Mouse (Mus musculus) MEL (cell line): ENCODE data around the gene Emc8. TPM values are rescaled to one million over a fixed set of nuclear protein-coding genes. Genes with fewer than 3 reads are reported as not detected.

Source experiments
- DNase-seq: peaks from one replicate; pipeline ENCODE4 v3.0.0; 2011; ENCODE audit warnings: low read depth, low spot score
- H3K27ac ChIP-seq: 2 replicates; pipeline ENCODE4 v1.5.1; 2012; ENCODE audit warnings: low read depth, mild to moderate bottlenecking, control low read depth, low read length, moderate library complexity; ENCODE audit not compliant: control insufficient read depth
- H3K27me3 ChIP-seq, 2 experiments: fragments of 150-350 bp in 1 of 2; sonication (generic) in 1 of 2; 2 replicates each; pipeline ENCODE4 v1.6.1; 2012; ENCODE audit warnings: low read length in 2 of 2, mild to moderate bottlenecking in 2 of 2, improper control_type of control experiment in 1 of 2, moderate library complexity in 1 of 2; ENCODE audit not compliant: insufficient read depth in 2 of 2, control insufficient read depth in 1 of 2
- H3K36me3 ChIP-seq, 2 experiments: 2 replicates each; pipeline ENCODE4 v1.6.1; 2012 to 2014; ENCODE audit warnings: low read length in 2 of 2, improper control_type of control experiment in 1 of 2, inconsistent platforms in 1 of 2, mild to moderate bottlenecking in 1 of 2; ENCODE audit not compliant: insufficient read depth in 2 of 2, control insufficient read depth in 1 of 2
- H3K4me1 ChIP-seq, 2 experiments: fragments of 150-350 bp in 1 of 2; sonication (generic) in 1 of 2; 2 replicates each; pipeline ENCODE4 v1.6.1; 2012; ENCODE audit warnings: low read length in 2 of 2, improper control_type of control experiment in 1 of 2, mild to moderate bottlenecking in 1 of 2; ENCODE audit not compliant: insufficient read depth in 2 of 2, control insufficient read depth in 1 of 2
- H3K4me3 ChIP-seq, 2 experiments: fragments of 150-350 bp in 1 of 2; sonication (generic) in 1 of 2; 2 replicates each; pipeline ENCODE4 v1.5.1; 2012; ENCODE audit warnings: low read depth in 2 of 2, low read length in 2 of 2, mild to moderate bottlenecking in 2 of 2, moderate library complexity in 2 of 2, control low read depth in 1 of 2, improper control_type of control experiment in 1 of 2; ENCODE audit not compliant: control insufficient read depth in 1 of 2, insufficient read depth in 1 of 2
- H3K79me2 ChIP-seq: 2 replicates; pipeline ENCODE4 v1.6.1; 2012; ENCODE audit warnings: mild to moderate bottlenecking, low read length, moderate library complexity; ENCODE audit not compliant: control insufficient read depth, poor library complexity, insufficient read depth
- H3K9ac ChIP-seq: 2 replicates; pipeline ENCODE4 v1.6.1; 2012; ENCODE audit warnings: low read depth, mild to moderate bottlenecking, control low read depth, low read length, moderate library complexity; ENCODE audit not compliant: control insufficient read depth, poor library complexity, severe bottlenecking
- H3K9me3 ChIP-seq: fragments of 150-350 bp; sonication (generic); replicated peaks from 2 replicates; pipeline ENCODE4 v1.6.1; 2012; ENCODE audit warnings: mild to moderate bottlenecking, low read length, improper control_type of control experiment, moderate library complexity; ENCODE audit not compliant: insufficient read depth
- CHD2 ChIP-seq: IDR thresholded peaks from 2 replicates; pipeline ENCODE4 v1.6.1; 2011; ENCODE audit warnings: low read length, improper control_type of control experiment
- CTCF ChIP-seq, 3 experiments: IDR thresholded peaks in 2 of 3; conservative IDR thresholded peaks in 1 of 3; 2 replicates each; pipeline ENCODE4 v1.5.1; 2011 to 2012; ENCODE audit warnings: low read length in 3 of 3, low read depth in 2 of 3, mild to moderate bottlenecking in 2 of 3, improper control_type of control experiment in 1 of 3, inconsistent platforms in 1 of 3, mixed read lengths in 1 of 3, moderate library complexity in 1 of 3; ENCODE audit not compliant: control insufficient read depth in 1 of 3, insufficient read depth in 1 of 3, poor library complexity in 1 of 3, severe bottlenecking in 1 of 3
- E2F4 ChIP-seq: IDR thresholded peaks from 2 replicates; pipeline ENCODE4 v1.6.1; 2011; ENCODE audit warnings: low read depth, low read length, improper control_type of control experiment, borderline replicate concordance
- ELF1 ChIP-seq: IDR thresholded peaks from 2 replicates; pipeline ENCODE4 v1.6.1; 2014; ENCODE audit warnings: low read depth, mild to moderate bottlenecking, inconsistent platforms, low read length, improper control_type of control experiment, moderate library complexity
- EP300 ChIP-seq, 2 experiments: IDR thresholded peaks; 2 replicates each; pipeline ENCODE4 v1.6.1; 2011; ENCODE audit warnings: improper control_type of control experiment in 2 of 2, low read length in 2 of 2, low read depth in 1 of 2, mild to moderate bottlenecking in 1 of 2
- GABPA ChIP-seq: IDR thresholded peaks from 2 replicates; pipeline ENCODE4 v1.6.1; 2012; ENCODE audit warnings: low read depth, mild to moderate bottlenecking, inconsistent platforms, low read length, improper control_type of control experiment, moderate library complexity
- KAT2A ChIP-seq: conservative IDR thresholded peaks from 2 replicates; pipeline ENCODE4 v1.6.1; 2012; ENCODE audit warnings: low read depth, low read length, improper control_type of control experiment, inconsistent platforms
- MAX ChIP-seq: IDR thresholded peaks from 2 replicates; pipeline ENCODE4 v1.6.1; 2011; ENCODE audit warnings: low read length, improper control_type of control experiment
- MEF2A ChIP-seq: IDR thresholded peaks from 2 replicates; pipeline ENCODE4 v1.6.1; 2014; ENCODE audit warnings: low read depth, mild to moderate bottlenecking, inconsistent platforms, low read length, improper control_type of control experiment; ENCODE audit not compliant: poor library complexity, insufficient replicate concordance, severe bottlenecking; ENCODE audit errors: extremely low read depth
- MXI1 ChIP-seq: IDR thresholded peaks from 2 replicates; pipeline ENCODE4 v1.6.1; 2011; ENCODE audit warnings: mild to moderate bottlenecking, low read depth, low read length, improper control_type of control experiment
- MYB ChIP-seq: IDR thresholded peaks from 2 replicates; pipeline ENCODE4 v1.6.1; 2011; ENCODE audit warnings: mild to moderate bottlenecking, low read depth, low read length, improper control_type of control experiment
- MYC ChIP-seq: IDR thresholded peaks from 2 replicates; pipeline ENCODE4 v1.6.1; 2011; ENCODE audit warnings: low read depth, mild to moderate bottlenecking, low read length, improper control_type of control experiment, moderate library complexity
- NELFE ChIP-seq: IDR thresholded peaks from 2 replicates; pipeline ENCODE4 v1.6.1; 2011; ENCODE audit warnings: low read depth, low read length, improper control_type of control experiment
- NRF1 ChIP-seq: IDR thresholded peaks from 2 replicates; pipeline ENCODE4 v1.6.1; 2014; ENCODE audit warnings: low read depth, mild to moderate bottlenecking, inconsistent platforms, low read length, improper control_type of control experiment, moderate library complexity; ENCODE audit not compliant: poor library complexity, insufficient read depth, severe bottlenecking
- POLR2A ChIP-seq, 2 experiments: IDR thresholded peaks; 2 replicates each; pipeline ENCODE4 v1.6.1; 2011 to 2012; ENCODE audit warnings: low read length in 2 of 2, mild to moderate bottlenecking in 2 of 2, control low read depth in 1 of 2, improper control_type of control experiment in 1 of 2, low read depth in 1 of 2, moderate library complexity in 1 of 2; ENCODE audit not compliant: control insufficient read depth in 1 of 2, insufficient read depth in 1 of 2, poor library complexity in 1 of 2
- RAD21 ChIP-seq: IDR thresholded peaks from 2 replicates; pipeline ENCODE4 v1.6.1; 2011; ENCODE audit warnings: mild to moderate bottlenecking, low read depth, low read length, improper control_type of control experiment
- SIN3A ChIP-seq: IDR thresholded peaks from 2 replicates; pipeline ENCODE4 v1.6.1; 2012; ENCODE audit warnings: low read length, improper control_type of control experiment, inconsistent platforms
- TBP ChIP-seq: IDR thresholded peaks from 2 replicates; pipeline ENCODE4 v1.8.0; 2011; ENCODE audit warnings: low read depth, low read length, improper control_type of control experiment
- USF1 ChIP-seq: IDR thresholded peaks from 2 replicates; pipeline ENCODE4 v1.6.1; 2014; ENCODE audit warnings: low read depth, mild to moderate bottlenecking, inconsistent platforms, low read length, improper control_type of control experiment, moderate library complexity
- USF2 ChIP-seq, 2 experiments: IDR thresholded peaks; 2 replicates each; pipeline ENCODE4 v1.6.1; 2011 to 2012; ENCODE audit warnings: improper control_type of control experiment in 2 of 2, low read length in 2 of 2, borderline replicate concordance in 1 of 2, inconsistent platforms in 1 of 2, low read depth in 1 of 2, mild to moderate bottlenecking in 1 of 2; ENCODE audit not compliant: insufficient read depth in 1 of 2
- ZKSCAN1 ChIP-seq: IDR thresholded peaks from 2 replicates; pipeline ENCODE4 v1.6.1; 2012; ENCODE audit warnings: low read depth, mild to moderate bottlenecking, inconsistent platforms, low read length, improper control_type of control experiment, moderate library complexity
- ZNF384 ChIP-seq: IDR thresholded peaks from 2 replicates; pipeline ENCODE4 v1.6.1; 2012; ENCODE audit warnings: low read depth, mild to moderate bottlenecking, inconsistent platforms, low read length, improper control_type of control experiment
- polyA plus RNA-seq, 2 experiments: library from polyadenylated mRNA; stranded (reverse) in 1 of 2; unstranded in 1 of 2; fragments of >175 nt in 1 of 2; fragments of >200 nt in 1 of 2; gene quantifications; 2 replicates each; pipeline versions ENCODE4 v1.2.1 to v1.2.4; 2012; ENCODE audit warnings: low replicate concordance in 2 of 2, low read depth in 1 of 2; ENCODE audit not compliant: insufficient read length in 2 of 2, insufficient read depth in 1 of 2, missing spikeins in 1 of 2
- total RNA-seq: library from RNA; depleted of rRNA; stranded (reverse); fragments of 300-350 nt; gene quantifications from 2 replicates; pipeline ENCODE4 v1.2.3, GENCODE M21; 2012

The Emc8 gene
- total and polyA plus RNA-seq, 3 experiments = 180 to 269 TPM; not detected in 1

DNA sequence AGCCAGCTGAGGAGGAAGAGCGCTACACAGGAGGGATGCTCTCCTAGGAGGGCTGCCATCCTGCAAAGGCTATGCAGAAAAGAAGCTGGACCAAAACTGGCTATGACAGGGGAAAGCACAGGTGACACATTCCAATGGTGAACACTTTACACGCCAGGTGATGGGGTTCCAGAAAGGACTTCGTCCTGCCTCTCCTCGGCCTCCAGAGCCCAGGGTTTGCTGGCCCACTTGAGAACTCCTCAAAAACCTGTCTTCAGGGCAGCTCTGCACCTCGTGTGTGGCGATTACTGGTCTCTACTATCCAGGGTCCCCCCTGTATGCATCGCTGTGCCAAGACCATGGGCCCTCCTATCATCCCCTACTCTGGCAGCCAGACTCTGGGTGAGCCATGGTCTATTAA, 20.1 kb upstream of the Emc8 start:
- Histone ChIP-seq H3K27ac (no peak overlapping the region), H3K36me3 (no peaks in the 10 kb centered on the region), H3K4me1 (no peaks in the 10 kb centered on the region), H3K4me3 (no peak overlapping the region), H3K9ac (no peak overlapping the region), H3K9me3 (no peaks in the 10 kb centered on the region), H3K79me2 (no peaks in the 10 kb centered on the region), H3K27me3 (no peaks in the 10 kb centered on the region)
- no peak for DNase-seq
- TF ChIP-seq CTCF (IDR thresholded peaks at IDR 0.05 in 2 of 3, conservative IDR thresholded peaks at IDR 0.05 in 1 of 3; ENCODE audit: control insufficient read depth in 1 of 3, insufficient read depth in 1 of 3, low read depth in 2 of 3, low read length in 3 of 3, poor library complexity in 1 of 3, severe bottlenecking in 1 of 3) (no peak), CHD2 (no peak), NRF1 (no peak), ELF1 (no peak), SIN3A (no peak), TBP (no peak), KAT2A (no peak), RAD21 (no peak), ZNF384 (no peak), POLR2A (IDR thresholded peaks at IDR 0.05; ENCODE audit: control insufficient read depth in 1 of 2, insufficient read depth in 1 of 2, low read depth in 1 of 2, low read length in 2 of 2, poor library complexity in 1 of 2) (no peak), GABPA (no peak), ZKSCAN1 (no peak), MAX (no peak), NELFE (no peak), MYC (no peak)

DNA sequence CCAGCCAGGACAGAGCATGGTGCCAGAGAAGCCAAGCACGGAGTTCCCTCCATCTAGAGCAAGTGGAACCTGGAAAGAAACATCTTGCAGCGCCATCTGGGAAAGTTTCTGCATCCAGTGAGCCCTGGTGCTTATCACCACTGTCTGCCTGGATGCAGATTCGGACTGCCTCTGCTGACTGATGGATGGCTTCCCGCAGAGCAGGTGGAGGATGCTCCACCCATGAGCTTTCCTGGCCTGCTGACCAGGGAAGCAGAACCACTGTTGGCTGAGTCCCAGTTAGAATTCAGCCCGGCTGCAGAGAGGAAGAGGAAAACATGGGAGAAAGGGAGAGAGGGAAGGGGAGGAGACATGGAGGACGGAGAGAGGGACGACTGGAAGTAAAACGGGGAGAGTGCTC, 19.4 kb upstream of the Emc8 start:
- no peaks in the 10 kb centered on the region for H3K36me3 ChIP-seq
- TF ChIP-seq ELF1 = no peak
- TF ChIP-seq MYB = no peak
- no peak for TF ChIP-seq EP300 (IDR thresholded peaks at IDR 0.05; ENCODE audit: low read depth in 1 of 2, low read length in 2 of 2)
- TF ChIP-seq E2F4 = no peak
- no peak for TF ChIP-seq MEF2A
- TF ChIP-seq MXI1 = no peak
- no peak for TF ChIP-seq USF1
- TF ChIP-seq GABPA = no peak
- TF ChIP-seq ZKSCAN1 = no peak
- TF ChIP-seq NELFE = no peak
- no peak for TF ChIP-seq MYC
- TF ChIP-seq CHD2 = no peak
- TF ChIP-seq USF2 (IDR thresholded peaks at IDR 0.05; ENCODE audit: borderline replicate concordance in 1 of 2, insufficient read depth in 1 of 2, low read depth in 1 of 2, low read length in 2 of 2) = no peak
- TF ChIP-seq TBP = no peak
- no peak for TF ChIP-seq RAD21
- no peaks in the 10 kb centered on the region for H3K4me1 ChIP-seq
- no peak overlapping the region for H3K27ac ChIP-seq
- no peaks in the 10 kb centered on the region for H3K9me3 ChIP-seq
- no peaks in the 10 kb centered on the region for H3K79me2 ChIP-seq
- DNase-seq = no peak
- H3K4me3 ChIP-seq = no peak overlapping the region
- no peaks in the 10 kb centered on the region for H3K27me3 ChIP-seq
- no peak overlapping the region for H3K9ac ChIP-seq
